Mouse (Mus musculus) bone marrow, adult 2 months (tissue): ENCODE measurements around the gene Tmem199. TPM values are rescaled to one million over a fixed set of nuclear protein-coding genes. Genes with fewer than 3 reads are reported as not detected.

ENCODE experiments used
- H3K27ac ChIP-seq: fragments of 200-500 bp; 2 replicates; pipeline ENCODE4 v1.5.1; 2012; ENCODE audit warnings: low read depth, mild to moderate bottlenecking, control low read depth, inconsistent platforms, low read length; ENCODE audit not compliant: control insufficient read depth, poor library complexity, insufficient read depth
- H3K4me1 ChIP-seq: fragments of 200-500 bp; 2 replicates; pipeline ENCODE4 v1.6.1; 2011; ENCODE audit warnings: low read length; ENCODE audit not compliant: control insufficient read depth, insufficient read depth
- H3K4me3 ChIP-seq: fragments of 200-500 bp; replicated peaks from 2 replicates; pipeline ENCODE3; 2011; ENCODE audit warnings: mild to moderate bottlenecking, low read depth, low read length, control low read depth; ENCODE audit not compliant: control insufficient read depth
- CTCF ChIP-seq: fragments of 200-500 bp; IDR thresholded peaks from 2 replicates; pipeline ENCODE4 v1.5.1; 2011; ENCODE audit warnings: low read length, control low read depth; ENCODE audit not compliant: control insufficient read depth, insufficient read depth
- POLR2A ChIP-seq: fragments of 200-500 bp; IDR thresholded peaks from 2 replicates; pipeline ENCODE4 v1.6.1; 2011; ENCODE audit warnings: low read depth, mild to moderate bottlenecking, control low read depth, low read length, borderline replicate concordance; ENCODE audit not compliant: control insufficient read depth
- WGBS: fragments of 180-500 bp; shearing (Covaris S2); methylation state at CpG from one replicate; pipeline ENCODE4 v1.1.7; 2018; 5-methylcytosine and 5-hydroxymethylcytosine counted together
- polyA plus RNA-seq: library from polyadenylated mRNA; stranded (reverse); fragments of >200 nt; gene quantifications from 2 replicates; pipeline ENCODE4 v1.2.4, GENCODE M21; 2011; ENCODE audit warnings: low replicate concordance; ENCODE audit not compliant: missing spikeins, insufficient read depth, insufficient read length

The Tmem199 gene
- polyA plus RNA-seq, 1 experiment: 16.5 TPM

- WGBS: 79% methylated on average over 10 of the region's 10 CpGs
- Histone ChIP-seq H3K4me3 (no peak overlapping the region), H3K4me1 (no peaks in the 10 kb centered on the region), H3K27ac (no peak overlapping the region)
- no peak for TF ChIP-seq POLR2A
- no peak for TF ChIP-seq CTCF
Observed at GRCm38 (mm10) chr11:78471326-78472103, 40.5 kb downstream of the Tmem199 start.

GRCm38 (mm10) chr11:78467932-78468331 lies 44.0 kb downstream of the Tmem199 start:
- Histone ChIP-seq H3K27ac (no peak overlapping the region), H3K4me3 (no peak overlapping the region), H3K4me1 (peaks cover 6% of the 10 kb centered on the region)
- TF ChIP-seq POLR2A: no peak
- no peak for TF ChIP-seq CTCF
- WGBS: 44% methylated on average over 3 of the region's 3 CpGs

GRCm38 (mm10) chr11:78467515-78467914 lies 44.5 kb downstream of the Tmem199 start:
- TF ChIP-seq POLR2A (no peak), CTCF (no peak)
- 77% methylated on average over 7 of the region's 7 CpGs for WGBS
- no peak overlapping the region for H3K4me3 ChIP-seq
- H3K27ac ChIP-seq: no peak overlapping the region
- H3K4me1 ChIP-seq: peaks cover 6% of the 10 kb centered on the region

GRCm38 (mm10) chr11:78466242-78466912 lies 45.6 kb downstream of the Tmem199 start:
- 73% methylated on average over 23 of the region's 23 CpGs for whole genome bisulfite sequencing
- no peak overlapping the region; the same call in 1 of the 2 replicates for H3K27ac ChIP-seq
- no peak overlapping the region for H3K4me3 ChIP-seq
- TF ChIP-seq CTCF (no peak), POLR2A (no peak)
- peaks cover 6% of the 10 kb centered on the region for H3K4me1 ChIP-seq

GRCm38 (mm10) chr11:78465568-78466180 lies 46.3 kb downstream of the Tmem199 start, which contains the start of gene Slc46a1:
Gene Slc46a1, plus strand, starts transcription at chr11:78465697.
- Histone ChIP-seq H3K4me1 (peaks cover 6% of the 10 kb centered on the region), H3K4me3 (peak within 1 kb of the TSS; percentile 84), H3K27ac (peak within 1 kb of the TSS; percentile 60; the same call in 1 of the 2 replicates)
- TF ChIP-seq POLR2A: peak; percentile 22; the same call in 1 of the 2 replicates
- no peak for TF ChIP-seq CTCF
- WGBS: under 1% methylated on average over 41 of the region's 41 CpGs

GRCm38 (mm10) chr11:78465116-78465515 lies 46.9 kb downstream of the Tmem199 start:
- 51% methylated on average over 9 of the region's 9 CpGs for WGBS
- H3K27ac ChIP-seq: no peak overlapping the region; the same call in 1 of the 2 replicates
- peaks cover 6% of the 10 kb centered on the region for H3K4me1 ChIP-seq
- peak overlapping the region; percentile 84 for H3K4me3 ChIP-seq
- TF ChIP-seq CTCF (no peak), POLR2A (no peak)

- no peak overlapping the region for H3K27ac ChIP-seq
- peaks cover 6% of the 10 kb centered on the region for H3K4me1 ChIP-seq
- WGBS: 68% methylated on average over 13 of the region's 13 CpGs
- no peak overlapping the region for H3K4me3 ChIP-seq
- TF ChIP-seq CTCF (no peak), POLR2A (no peak)
Observed at GRCm38 (mm10) chr11:78463286-78464036, 48.5 kb downstream of the Tmem199 start.
